Mouse (Mus musculus): ENCODE measurements around the gene Irf9.

Gene Irf9

DNA sequence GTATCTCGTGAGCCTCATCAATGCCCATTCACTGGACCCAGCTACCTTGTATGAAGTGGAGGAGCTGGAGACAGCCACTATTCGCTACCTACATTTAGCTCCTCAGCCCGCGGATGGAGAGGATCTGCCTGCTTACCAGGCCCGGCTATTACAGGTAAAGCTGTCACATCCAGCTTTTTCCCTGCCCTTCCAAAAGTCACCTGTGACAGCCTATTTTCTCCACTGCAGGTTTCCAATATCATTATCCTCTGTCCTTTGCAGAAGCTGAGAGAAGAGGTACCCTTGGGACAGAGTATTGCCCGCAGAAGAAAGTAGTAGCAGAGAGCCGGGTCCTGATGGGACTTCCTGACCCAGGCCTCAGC is at the start of gene Irf9:
Gene Irf9 (plus strand): TSS at position 301 of the 362 bp plus-strand sequence.
- in situ Hi-C loops (cut with MboI, MseI) = no loop called here

DNA sequence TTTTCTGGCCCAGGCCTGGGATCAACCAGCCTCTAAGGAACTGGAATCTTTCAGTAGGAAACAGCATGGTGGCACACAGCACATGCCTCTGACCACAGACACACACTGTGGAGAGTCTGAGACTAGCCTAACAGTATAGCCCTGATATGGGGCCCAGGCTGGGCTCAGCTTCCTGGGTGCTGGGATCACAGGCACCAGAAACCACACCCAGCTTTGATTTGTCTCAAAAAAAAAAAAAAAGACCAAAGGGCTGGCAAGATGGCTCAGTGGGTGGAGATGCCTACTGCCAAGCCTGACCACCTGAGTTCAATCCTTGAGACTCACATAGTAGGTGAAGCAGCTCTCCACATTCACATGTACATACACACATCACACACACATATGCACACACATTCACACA is 48.7 kb upstream of the Irf9 start:
- in situ Hi-C loops (cut with MboI, MseI) = no loop called here

DNA sequence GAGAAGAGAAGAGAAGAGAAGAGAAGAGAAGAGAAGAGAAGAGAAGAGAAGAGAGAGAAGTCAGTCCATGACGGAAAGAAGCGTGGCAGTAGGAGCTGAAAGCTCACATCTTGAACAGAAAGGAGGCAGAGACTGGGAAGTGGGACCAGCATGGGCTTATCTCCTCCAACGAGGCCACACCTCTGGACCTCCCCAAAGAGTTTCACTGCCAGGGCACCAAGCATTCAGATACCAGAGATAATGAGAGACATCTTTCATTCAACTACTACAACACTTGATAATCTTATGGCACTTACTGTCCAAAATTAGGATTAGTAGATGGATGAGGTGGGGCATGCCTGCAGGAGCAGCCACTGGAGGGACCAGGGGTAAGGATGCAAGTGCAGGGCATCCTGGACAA is 47.6 kb upstream of the Irf9 start:
- in situ Hi-C loops (cut with MboI, MseI) = no loop called here

DNA sequence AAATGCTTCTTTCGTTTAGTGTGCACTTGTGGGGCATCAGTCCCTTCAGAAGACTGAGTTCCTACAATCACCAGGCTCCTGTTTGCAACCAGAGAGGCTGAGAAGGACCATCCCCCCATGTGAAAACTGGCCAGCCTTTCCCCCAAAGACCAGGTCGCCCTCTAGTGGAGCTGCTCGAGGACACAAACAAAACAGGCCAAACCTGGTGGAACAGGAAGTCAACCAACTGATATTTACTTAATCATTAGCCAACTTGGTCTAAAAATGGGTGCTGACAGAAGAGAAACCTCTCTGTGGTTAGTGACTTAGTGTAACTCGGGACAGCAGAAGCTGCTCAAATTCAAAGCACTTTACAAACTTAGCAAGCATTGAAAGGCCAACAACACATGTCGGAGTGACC is 46.4 kb upstream of the Irf9 start:
- in situ Hi-C loops (cut with MboI, MseI) = no loop called here

DNA sequence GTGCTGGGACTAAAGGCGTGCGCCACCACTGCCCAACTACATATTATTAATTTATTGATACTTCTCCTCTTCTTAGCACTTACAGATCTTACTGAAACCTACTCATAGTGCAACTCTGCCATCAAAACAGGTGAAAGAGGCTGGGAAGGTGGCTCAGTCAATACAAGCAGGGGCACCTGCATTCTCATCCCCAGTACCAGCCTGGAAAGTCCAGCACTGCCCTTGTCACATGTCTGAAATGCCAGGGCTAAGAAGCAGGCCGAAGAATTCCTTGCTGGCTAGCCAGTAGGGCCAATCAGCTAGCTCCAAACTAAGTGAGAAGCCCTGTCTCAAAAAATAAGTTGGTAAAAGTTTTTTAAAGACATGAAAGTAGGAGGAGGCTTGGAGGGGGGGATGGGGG is 45.8 kb upstream of the Irf9 start:
- in situ Hi-C loops (cut with MboI, MseI) = no loop called here

DNA sequence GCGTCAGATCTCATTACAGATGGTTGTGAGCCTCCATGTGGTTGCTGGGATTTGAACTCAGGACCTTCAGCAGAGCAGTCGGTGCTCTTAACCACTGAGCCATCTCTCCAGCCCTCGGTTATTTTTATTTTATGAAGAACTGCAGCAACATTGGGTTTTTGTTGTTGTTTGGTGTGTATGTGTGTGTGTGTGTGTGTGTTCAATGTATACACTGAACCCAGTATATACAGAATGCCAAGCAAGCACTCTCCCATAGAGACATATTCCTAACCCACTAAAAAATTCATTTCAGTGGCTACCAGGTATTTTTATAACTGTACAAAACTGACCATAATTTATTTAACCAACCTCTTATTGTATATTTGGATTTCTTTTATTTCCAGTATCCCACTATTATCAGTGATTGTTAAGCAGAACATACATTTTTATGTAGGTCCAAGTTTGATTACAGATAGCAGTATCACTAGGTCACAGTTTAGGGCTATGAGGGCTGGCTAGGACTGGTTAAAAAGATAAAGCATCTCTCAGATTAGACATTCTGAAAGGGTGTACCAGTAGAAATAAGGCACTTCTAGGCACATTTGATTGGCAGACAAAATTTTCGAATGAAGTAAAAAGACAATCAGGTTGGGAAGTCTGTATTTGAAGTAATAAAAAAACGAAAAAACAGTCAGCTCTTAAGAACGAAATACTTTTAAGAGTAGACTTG is 44.5 kb upstream of the Irf9 start:
- in situ Hi-C loops (cut with MboI, MseI) = no loop called here

DNA sequence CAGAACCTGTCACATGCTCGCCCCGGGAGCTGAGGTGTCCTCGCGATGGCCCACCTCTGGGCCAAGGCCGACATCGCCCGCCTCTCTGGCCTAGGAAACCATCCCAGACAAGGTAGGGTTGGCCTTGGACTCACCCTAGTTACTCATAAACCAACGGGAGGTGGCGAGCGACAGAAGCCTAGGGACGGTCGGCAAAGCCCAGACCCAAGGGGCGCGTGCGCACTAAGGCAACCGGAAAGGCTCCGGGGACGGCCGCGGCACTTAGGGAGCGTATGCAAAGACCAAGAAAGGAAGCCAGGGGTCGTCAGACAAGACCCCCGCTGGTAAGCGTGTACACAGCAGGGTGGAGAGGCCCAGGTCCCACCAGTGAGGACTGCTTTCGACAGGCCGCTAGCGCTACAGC is 43.6 kb upstream of the Irf9 start, which contains the start of gene Dcaf11:
Gene Dcaf11 (plus strand): TSS at position 208 of the 403 bp plus-strand sequence.
- in situ Hi-C loops (cut with MboI, MseI) = no loop called here

DNA sequence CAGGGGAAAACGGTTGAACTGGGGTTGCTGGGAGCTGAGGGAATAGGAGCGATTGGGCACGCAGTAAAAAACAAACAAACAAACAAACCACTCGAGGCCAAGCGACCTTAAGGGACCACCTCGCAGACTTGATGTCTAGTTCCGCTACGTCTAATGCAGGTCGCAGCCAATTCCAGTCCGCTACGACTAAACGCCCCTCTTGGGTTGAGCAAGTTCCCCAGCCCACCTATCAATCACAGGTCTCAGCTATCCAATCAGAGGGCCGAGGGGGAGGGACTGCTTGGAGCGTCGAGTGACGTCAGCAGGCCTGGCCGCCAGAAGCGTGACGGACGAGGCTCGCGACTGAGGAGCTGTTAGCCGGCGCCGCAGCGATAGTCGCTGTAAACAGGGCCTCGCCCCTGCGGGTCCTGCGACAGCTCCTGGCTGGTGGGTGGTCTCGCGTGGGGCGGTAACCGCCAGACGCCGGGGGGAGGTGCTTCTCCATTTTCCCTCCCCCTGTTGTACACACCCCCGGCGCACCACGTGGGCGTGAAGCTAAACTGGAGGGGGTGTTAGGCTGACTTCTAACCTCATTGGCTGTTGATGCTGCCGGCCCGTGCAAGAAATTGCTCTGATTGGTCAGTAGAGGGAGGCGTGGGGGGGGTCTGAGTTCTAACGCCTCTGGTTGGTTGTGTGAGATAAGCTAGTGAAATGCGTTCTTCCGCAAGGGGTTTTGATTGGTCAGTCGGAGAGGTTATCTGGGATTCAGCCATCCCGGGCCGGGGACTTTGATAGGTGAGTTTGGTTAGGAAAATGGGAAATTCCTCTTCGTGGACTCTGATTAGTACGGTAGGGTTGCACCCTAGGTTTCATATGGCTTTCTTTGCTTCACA is 42.9 kb upstream of the Irf9 start, which contains the start of gene A730061H03Rik:
Gene A730061H03Rik (minus strand): TSS at position 205 of the 872 bp plus-strand sequence.
- in situ Hi-C loops (cut with MboI, MseI) = no loop called here

DNA sequence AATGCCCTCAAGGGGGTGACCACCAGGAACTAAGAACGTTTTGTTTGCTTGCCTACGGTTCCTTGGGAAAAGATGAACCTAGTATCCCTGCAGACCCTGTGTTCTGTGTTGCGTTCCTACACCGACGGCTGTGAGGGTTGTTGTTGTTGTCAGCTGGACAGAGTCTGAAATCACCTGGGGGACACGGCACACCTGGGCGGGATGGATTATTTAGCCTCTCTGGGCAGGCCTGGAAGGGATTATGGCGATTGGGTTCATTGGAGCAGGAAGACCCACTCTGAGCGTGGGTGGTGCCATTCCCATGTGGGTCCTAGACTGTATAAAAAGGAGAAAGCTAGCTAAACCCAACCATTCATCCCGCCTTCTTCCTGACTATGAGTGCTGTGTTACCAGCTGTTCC is 41.5 kb upstream of the Irf9 start:
- in situ Hi-C loops (cut with MboI, MseI) = no loop called here

DNA sequence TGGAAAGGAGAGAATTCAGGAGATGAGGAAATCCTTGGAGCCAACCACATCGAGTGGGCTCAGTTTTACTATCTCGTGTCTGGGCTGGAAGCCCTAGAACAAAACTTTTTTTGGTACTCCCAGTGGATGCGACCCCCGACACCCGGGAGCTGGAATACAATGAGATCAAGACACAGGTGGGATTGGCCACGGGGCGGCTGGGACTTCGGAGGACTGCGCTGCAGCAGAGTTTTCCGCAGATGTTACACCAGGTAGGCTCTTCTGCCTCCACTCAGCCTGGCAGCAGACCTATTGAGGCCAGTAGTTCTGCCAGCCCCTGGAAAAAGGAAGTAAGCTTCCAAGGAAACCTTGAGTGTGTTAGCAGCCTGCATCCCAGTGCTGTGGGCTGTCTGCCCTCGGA is 40.1 kb upstream of the Irf9 start:
- in situ Hi-C loops (cut with MboI, MseI) = no loop called here

DNA sequence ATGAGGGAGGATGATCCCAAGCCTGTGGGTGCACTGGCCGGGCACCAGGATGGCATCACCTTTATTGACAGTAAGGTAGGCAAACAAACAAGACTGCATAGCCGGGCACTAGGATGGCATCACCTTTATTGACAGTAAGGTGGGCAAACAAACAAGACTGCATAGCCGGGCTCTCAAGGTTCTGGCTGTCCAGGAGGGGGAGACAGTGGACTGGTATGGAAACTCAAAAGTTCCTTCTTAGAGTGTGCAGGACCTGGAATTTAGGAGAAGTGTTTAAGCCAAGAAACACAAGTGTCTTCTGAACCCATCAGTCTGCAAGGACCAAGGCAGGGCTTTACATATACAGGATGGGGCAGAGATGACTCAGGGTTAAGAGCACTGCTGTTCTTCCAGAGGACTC is 37.6 kb upstream of the Irf9 start:
- in situ Hi-C loops (cut with MboI, MseI) = no loop called here

DNA sequence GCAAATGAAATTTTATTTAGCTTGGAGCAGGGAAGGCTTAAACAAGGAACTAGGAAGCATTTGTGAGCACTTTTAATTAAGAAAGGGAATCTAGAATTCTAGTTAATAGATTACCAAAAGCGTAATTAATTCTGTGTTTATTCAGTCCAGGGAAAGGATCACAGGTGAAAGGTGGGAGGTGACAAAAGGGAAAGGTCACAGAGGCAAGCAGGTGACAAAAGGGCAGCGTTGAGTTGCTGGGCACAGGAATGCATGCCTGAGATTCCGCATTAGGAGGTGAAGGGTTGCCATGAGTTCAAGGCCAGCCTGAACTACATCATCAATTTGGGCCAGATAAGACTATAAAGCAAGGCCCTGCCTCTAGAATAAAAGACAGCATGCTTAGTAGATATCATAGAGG is 35.9 kb upstream of the Irf9 start:
- in situ Hi-C loops (cut with MboI, MseI) = no loop called here

DNA sequence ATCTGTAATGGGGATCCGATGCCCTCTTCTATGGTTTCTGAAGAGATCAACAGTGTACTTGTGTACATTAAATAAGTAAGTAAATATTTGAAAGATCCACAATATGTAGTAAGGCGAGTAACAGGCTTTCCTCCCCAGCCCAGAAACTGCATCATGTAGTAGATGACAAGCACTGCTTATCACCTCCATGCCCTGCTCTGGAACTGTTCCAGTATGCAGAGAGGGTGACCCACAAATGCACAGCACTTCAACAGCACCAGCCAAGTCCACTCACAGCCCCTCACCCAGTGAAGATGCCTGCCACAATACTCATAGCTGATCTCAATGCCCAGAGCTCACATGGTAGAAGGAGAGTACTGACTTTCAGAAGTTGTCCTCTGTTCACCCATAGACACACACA is 32.8 kb upstream of the Irf9 start:
- in situ Hi-C loops (cut with MboI, MseI) = no loop called here

DNA sequence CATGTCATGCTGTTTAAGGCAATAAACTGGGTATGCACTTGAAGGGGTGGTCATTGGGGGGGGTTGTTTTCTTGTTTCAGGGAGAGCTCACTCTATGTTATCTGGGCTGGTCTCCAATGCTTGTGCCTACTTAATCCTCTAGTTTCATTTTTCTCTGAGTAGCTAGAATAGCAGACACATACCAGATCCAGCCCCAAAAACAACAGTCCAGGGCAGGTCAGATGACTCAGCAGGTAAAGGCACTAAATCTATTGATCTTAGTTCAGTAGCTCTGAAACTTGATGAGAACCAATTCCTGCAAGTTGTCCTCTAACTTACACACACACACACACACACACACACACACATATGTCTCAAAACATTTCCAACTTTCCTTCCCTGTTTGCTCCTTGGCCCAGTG is 31.6 kb upstream of the Irf9 start:
- in situ Hi-C loops (cut with MboI, MseI) = no loop called here

DNA sequence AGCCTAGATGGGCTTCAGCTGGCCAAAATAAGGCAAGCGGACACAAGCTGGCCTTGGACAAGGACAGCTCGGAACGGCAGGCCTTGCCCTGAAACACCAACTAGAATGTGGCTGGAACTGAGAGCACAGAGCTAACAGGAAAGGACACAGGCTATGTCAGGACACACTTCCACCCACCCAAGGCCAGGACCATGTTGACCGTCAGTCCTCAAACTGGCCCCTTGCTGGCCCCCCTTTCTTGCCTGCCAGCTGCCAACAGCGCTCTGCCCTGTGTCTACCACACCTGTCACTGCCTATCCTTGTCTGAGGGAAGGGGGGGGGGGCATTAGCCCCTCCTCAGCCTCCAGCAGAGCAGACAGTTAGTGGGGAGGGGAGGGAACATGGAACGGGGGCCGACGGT is 28.1 kb upstream of the Irf9 start, which contains the start of gene Fitm1:
Gene Fitm1 (plus strand): TSS at position 316 of the 400 bp plus-strand sequence.
- in situ Hi-C loops (cut with MboI, MseI) = loop anchor here (25.0 kb wide), 1 partner anchor 688 kb away; the partner anchor contains the start of genes Bcl2l2, Gm20521, Pabpn1 and Ppp1r3e

DNA sequence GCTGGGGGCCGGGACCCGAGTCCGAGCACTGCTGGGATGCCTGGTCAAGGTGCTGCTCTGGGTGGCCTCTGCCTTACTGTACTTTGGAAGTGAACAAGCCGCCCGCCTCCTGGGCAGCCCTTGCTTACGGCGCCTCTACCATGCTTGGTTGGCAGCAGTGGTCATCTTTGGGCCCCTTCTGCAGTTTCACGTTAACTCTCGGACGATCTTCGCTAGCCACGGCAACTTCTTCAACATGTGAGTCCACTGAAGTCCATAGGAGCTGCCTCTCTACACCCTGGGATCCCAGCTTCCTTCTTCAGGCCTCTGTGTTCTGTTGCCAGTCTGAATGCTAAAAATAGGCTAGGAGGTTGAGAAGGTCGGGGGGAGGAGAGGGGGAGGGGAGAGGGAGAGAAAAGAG is 27.7 kb upstream of the Irf9 start:
- in situ Hi-C loops (cut with MboI, MseI) = loop anchor here (25.0 kb wide), 1 partner anchor 688 kb away; the partner anchor contains the start of genes Bcl2l2, Gm20521, Pabpn1 and Ppp1r3e

DNA sequence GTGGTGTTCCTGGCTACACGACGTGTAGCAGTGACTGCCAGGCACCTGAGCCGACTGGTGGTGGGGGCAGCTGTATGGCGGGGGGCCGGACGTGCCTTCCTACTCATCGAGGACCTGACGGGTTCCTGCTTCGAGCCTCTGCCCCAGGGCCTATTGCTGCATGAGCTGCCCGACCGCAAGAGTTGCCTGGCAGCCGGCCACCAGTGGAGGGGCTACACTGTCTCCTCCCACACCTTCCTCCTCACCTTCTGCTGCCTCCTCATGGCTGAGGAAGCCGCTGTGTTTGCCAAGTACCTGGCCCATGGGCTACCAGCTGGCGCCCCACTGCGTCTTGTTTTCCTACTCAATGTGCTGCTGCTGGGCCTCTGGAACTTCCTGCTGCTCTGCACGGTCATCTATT is 27.0 kb upstream of the Irf9 start:
- in situ Hi-C loops (cut with MboI, MseI) = loop anchor here (25.0 kb wide), 1 partner anchor 689 kb away; the partner anchor contains the start of genes Bcl2l2, Gm20521, Pabpn1 and Ppp1r3e

DNA sequence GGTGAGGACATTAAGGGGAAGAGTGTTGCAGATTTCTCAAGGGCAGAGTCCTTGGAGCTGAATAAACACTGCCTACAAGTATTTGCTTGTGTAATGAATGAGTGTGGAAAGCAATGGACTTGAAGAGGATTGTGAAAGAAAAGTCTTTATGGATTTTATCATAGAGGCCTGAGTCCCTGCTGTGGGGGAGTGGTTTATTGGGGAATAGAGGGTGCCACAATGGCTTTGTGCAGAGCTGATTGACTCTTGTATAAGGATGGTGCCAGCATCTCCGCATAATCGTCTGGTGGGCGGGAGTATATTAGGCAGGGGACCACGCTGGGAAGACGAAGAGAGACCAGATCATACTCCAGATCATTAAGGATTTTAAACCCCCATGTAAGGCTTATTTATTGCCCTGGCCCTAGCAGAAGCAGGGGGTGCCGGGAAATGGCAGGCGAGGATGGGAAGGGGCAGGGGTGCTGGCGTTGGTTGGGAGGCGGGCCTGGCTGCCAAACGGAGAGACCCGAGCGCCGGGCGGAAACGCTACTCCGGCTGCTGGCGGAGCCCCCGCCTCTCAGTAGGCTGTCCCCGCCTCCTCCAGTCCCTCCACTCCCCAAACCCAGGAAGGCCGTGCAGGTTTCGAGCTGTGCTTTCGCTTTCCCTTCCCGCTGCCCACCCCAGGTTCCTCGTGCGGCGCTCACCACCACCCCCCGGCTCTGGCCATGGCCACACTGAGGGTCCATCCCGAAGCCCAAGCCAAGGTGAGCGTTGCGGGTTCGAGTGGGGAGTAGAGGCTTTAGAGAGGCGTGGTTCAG is 25.3 kb upstream of the Irf9 start, which contains the start of gene Psme1:
Gene Psme1 (plus strand): TSS at position 253 of the 797 bp plus-strand sequence.
- in situ Hi-C loops (cut with MboI, MseI) = loop anchor here (25.0 kb wide), 1 partner anchor 691 kb away; the partner anchor contains the start of genes Bcl2l2, Gm20521, Pabpn1 and Ppp1r3e

DNA sequence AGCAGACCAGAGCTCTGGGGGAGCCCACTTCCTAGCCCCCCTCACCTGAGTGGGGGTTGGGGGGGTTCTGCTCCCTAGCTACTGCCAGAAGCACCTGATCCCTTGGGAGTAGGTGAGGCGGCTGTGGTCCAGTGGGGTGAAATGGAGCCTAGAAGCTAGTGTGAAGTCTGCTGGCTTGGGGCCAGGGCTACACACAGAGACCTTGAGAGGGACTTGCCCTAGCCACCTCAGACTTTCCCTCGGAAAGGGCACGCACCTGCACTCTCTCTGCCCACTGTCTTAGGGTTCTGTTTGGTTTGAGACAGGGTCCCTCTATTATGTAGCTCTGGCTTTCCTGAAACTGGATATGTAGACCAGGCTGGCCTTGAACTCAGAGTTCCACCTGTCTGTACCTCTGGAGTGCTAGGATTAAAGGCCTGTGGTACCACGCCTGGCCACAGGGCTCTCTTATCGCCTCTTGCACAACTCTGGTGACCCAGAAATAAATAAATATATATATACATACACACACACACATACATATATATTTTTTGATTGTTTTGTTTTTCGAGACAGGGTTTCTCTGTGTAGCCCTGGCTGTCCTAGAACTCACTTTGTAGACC is 24.6 kb upstream of the Irf9 start:
- in situ Hi-C loops (cut with MboI, MseI) = loop anchor here (25.0 kb wide), 1 partner anchor 691 kb away; the partner anchor contains the start of genes Bcl2l2, Gm20521, Pabpn1 and Ppp1r3e
